Mouse (Mus musculus) embryonic facial prominence, embryonic 13.5 days (tissue): ENCODE data around the gene Rad23b. TPM values are rescaled to one million over a fixed set of nuclear protein-coding genes. Genes with fewer than 3 reads are reported as not detected.

Source experiments
- ATAC-seq: fragments of 200-750 bp; cut with Nextera tagmentation; 2 replicates; pipeline ENCODE4 v1.8.0; 2017; ENCODE audit warnings: low read depth; ENCODE audit not compliant: insufficient number of reproducible peaks, insufficient read depth, low FRiP score, low TSS enrichment
- H3K27ac ChIP-seq: fragments of 300-500 bp; sonication (generic); 2 replicates; pipeline ENCODE4 v1.5.1; 2015; ENCODE audit warnings: moderate library complexity, mild to moderate bottlenecking, inconsistent platforms
- H3K27me3 ChIP-seq: fragments of 300-500 bp; sonication (generic); 2 replicates; pipeline ENCODE4 v1.6.1; 2015; ENCODE audit warnings: mild to moderate bottlenecking, inconsistent platforms
- H3K36me3 ChIP-seq: fragments of 300-500 bp; sonication (generic); 2 replicates; pipeline ENCODE4 v1.6.1; 2015; ENCODE audit warnings: mild to moderate bottlenecking, inconsistent platforms
- H3K4me1 ChIP-seq: fragments of 300-500 bp; sonication (generic); 2 replicates; pipeline ENCODE4 v1.6.1; 2015; ENCODE audit warnings: inconsistent platforms
- H3K4me2 ChIP-seq: fragments of 300-500 bp; sonication (generic); 2 replicates; pipeline ENCODE4 v1.6.1; 2015; ENCODE audit warnings: moderate library complexity, mild to moderate bottlenecking, inconsistent platforms
- H3K4me3 ChIP-seq: fragments of 300-500 bp; sonication (generic); 2 replicates; pipeline ENCODE4 v1.5.1; 2015; ENCODE audit warnings: mild to moderate bottlenecking, inconsistent platforms
- H3K9ac ChIP-seq: fragments of 300-500 bp; sonication (generic); 2 replicates; pipeline ENCODE4 v1.6.1; 2015; ENCODE audit warnings: mild to moderate bottlenecking, inconsistent platforms
- H3K9me3 ChIP-seq: fragments of 300-500 bp; sonication (generic); 2 replicates; pipeline ENCODE4 v1.6.1; 2016; ENCODE audit warnings: inconsistent platforms
- WGBS: fragments of 180-500 bp; shearing (Covaris S2); methylation state at CpG from one replicate; pipeline ENCODE4 v1.1.7; 2015; ENCODE audit warnings: mixed read lengths; 5-methylcytosine and 5-hydroxymethylcytosine counted together
- polyA plus RNA-seq: library from polyadenylated mRNA; unstranded; fragments of >200 nt; fragmentation: Nextera tagmentation; extraction: Ambion mirVana; gene quantifications from 2 replicates; pipeline ENCODE4 v1.2.1, GENCODE M21; 2015

Rad23b gene
- polyA plus RNA-seq, 1 experiment from 2014 or later, result 86.4 TPM

DNA sequence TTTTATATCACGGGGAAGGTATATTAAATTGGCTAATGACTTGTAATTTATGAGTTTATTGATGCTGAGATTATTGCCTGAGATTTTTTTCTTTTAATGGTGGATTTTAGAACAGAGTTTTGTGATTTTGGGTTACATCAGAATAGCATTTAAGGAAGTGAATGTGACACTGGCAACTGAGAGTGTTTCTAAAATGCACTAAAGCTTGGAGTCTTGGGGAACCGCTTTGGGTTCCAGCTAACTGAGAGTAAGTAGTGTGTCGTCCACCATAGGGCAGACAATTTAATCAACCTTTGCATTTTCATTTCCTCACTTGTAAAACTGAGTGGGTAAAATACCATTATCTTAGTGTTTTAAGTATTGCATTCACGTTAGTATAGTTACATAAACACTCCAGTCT lies 14.0 kb downstream of the Rad23b start:
- no peak for ATAC-seq

DNA sequence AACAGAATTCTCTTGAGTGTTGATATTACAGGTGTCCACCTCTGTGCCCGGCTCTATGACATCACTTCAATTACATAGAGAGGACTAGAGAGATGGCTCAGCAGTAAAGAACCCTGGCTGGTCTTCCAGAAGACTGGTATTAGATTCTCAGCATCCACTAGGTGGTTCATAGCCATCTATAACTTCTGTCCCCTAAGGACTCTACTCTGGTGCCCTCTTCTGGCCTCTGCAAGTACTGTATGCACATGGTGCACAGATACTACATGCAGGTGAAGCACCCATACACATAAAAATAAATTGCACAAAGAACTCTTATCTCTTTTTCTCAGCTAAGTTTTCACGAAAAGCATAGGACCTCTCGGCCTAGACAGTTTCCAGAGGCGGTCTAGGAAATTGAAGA lies 14.5 kb downstream of the Rad23b start:
- Histone ChIP-seq H3K36me3 (peaks cover 15% of the 10 kb centered on the region), H3K27me3 (no peaks in the 10 kb centered on the region)
- ATAC-seq, result no peak

More for the DNA sequence above, 14.0 kb downstream of the Rad23b start:
- no peak overlapping the region for H3K27ac ChIP-seq
- no peaks in the 10 kb centered on the region for H3K4me1 ChIP-seq
- H3K4me3 ChIP-seq, result no peak overlapping the region
- peaks cover 14% of the 10 kb centered on the region for H3K36me3 ChIP-seq
- H3K9me3 ChIP-seq, result no peaks in the 10 kb centered on the region
- 94% methylated on average over 4 of the region's 4 CpGs for WGBS
- no peak overlapping the region for H3K4me2 ChIP-seq
- H3K27me3 ChIP-seq, result no peaks in the 10 kb centered on the region
- H3K9ac ChIP-seq, result no peak overlapping the region

DNA sequence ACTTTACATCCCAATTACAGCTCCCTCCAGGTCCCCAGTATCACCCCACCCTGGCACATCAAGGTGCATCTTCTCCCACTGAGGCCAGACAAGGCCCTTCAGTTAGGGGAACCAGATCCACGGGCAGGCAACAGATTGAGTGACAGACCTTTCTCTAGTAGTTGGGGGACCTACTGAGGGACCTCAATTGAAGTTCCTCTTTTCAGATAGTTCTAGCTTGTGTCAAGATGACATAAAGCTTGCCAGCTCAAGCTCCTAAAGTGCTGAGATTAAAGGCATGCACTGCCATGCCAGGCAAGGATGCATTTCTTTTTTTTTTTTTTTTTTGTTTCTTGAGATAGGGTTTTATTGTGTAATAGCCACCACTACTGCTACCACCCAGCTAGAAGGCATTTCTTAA lies 16.2 kb downstream of the Rad23b start:
- Histone ChIP-seq H3K36me3 (peaks cover 18% of the 10 kb centered on the region), H3K9me3 (no peaks in the 10 kb centered on the region), H3K9ac (no peak overlapping the region), H3K27me3 (no peaks in the 10 kb centered on the region), H3K4me1 (no peaks in the 10 kb centered on the region), H3K27ac (no peak overlapping the region), H3K4me2 (no peak overlapping the region), H3K4me3 (no peak overlapping the region)
- WGBS, result 76% methylated on average over 1 of the region's 1 CpGs
- no peak for ATAC-seq

More for the DNA sequence above, 14.5 kb downstream of the Rad23b start:
- 96% methylated on average over 4 of the region's 4 CpGs for WGBS
- H3K27ac ChIP-seq, result no peak overlapping the region
- H3K4me2 ChIP-seq, result no peak overlapping the region
- no peak overlapping the region for H3K9ac ChIP-seq
- H3K4me1 ChIP-seq, result no peaks in the 10 kb centered on the region
- H3K9me3 ChIP-seq, result no peaks in the 10 kb centered on the region
- H3K4me3 ChIP-seq, result no peak overlapping the region

DNA sequence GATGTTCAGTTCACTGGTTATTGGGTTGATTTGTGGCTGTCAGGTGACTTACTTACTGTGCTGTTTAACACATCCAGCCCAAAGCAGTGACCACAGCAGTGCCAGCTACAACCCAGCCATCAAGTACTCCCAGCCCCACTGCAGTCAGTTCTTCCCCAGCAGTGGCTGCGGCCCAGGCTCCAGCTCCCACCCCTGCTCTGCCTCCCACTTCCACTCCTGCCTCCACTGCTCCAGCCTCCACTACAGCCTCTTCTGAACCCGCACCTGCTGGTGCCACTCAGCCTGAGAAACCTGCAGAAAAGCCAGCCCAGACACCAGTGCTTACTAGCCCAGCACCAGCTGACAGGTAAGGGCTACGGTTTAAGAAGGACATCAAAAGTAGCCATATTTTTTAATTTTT lies 20.3 kb downstream of the Rad23b start:
- Histone ChIP-seq H3K9ac (no peak overlapping the region), H3K27me3 (no peaks in the 10 kb centered on the region), H3K4me2 (no peak overlapping the region), H3K36me3 (peaks cover 42% of the 10 kb centered on the region), H3K27ac (no peak overlapping the region), H3K4me1 (no peaks in the 10 kb centered on the region), H3K9me3 (no peaks in the 10 kb centered on the region), H3K4me3 (no peak overlapping the region)
- ATAC-seq, result no peak
- 91% methylated on average over 3 of the region's 3 CpGs for WGBS

DNA sequence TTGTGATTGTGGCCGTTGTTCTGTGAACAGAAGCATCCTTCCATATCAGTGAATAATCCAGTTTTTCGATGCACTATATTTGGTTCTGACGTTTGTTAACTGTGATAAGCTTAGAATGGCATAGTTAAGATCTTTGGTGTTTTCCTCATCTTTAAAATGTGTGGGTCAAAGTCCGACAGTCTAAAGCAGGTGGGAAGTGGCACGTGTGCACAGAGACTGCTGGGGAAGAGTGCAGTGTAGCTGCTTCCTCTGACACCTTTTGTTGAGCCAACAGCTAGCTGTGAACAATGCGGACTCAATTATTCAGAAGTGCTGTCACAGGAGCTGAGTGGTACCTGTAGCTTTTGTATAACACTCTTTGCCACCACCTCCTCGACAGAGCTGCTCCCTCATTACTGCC lies 21.5 kb downstream of the Rad23b start:
- Histone ChIP-seq H3K4me3 (no peak overlapping the region), H3K27me3 (no peaks in the 10 kb centered on the region), H3K9me3 (no peaks in the 10 kb centered on the region), H3K36me3 (peaks cover 44% of the 10 kb centered on the region), H3K27ac (no peak overlapping the region), H3K9ac (no peak overlapping the region), H3K4me2 (no peak overlapping the region), H3K4me1 (no peaks in the 10 kb centered on the region)
- 87% methylated on average over 7 of the region's 7 CpGs for WGBS
- no peak for ATAC-seq

DNA sequence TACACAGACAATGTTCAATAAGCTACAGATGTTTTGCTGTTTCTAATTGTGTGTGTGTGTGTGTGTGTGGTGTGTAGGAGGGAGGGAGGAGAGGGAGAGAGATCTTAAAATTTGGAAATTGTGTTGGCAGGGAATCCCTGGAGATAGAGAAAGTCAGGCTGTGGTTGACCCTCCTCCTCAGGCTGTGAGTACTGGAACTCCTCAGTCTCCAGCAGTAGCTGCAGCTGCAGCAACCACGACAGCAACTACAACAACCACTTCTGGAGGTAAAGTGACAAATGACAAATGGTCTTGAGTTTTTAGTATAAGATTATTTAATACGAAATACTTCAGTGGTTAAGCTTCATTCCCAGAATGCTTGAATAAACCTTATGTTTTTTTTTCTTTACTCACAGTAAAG lies 32.5 kb downstream of the Rad23b start:
- Histone ChIP-seq H3K36me3 (peaks cover 82% of the 10 kb centered on the region), H3K4me3 (no peak overlapping the region), H3K9ac (no peak overlapping the region), H3K27ac (no peak overlapping the region), H3K27me3 (no peaks in the 10 kb centered on the region), H3K9me3 (no peaks in the 10 kb centered on the region), H3K4me1 (no peaks in the 10 kb centered on the region), H3K4me2 (no peak overlapping the region)
- ATAC-seq, result no peak
- WGBS, result 68% methylated on average over 2 of the region's 2 CpGs

DNA sequence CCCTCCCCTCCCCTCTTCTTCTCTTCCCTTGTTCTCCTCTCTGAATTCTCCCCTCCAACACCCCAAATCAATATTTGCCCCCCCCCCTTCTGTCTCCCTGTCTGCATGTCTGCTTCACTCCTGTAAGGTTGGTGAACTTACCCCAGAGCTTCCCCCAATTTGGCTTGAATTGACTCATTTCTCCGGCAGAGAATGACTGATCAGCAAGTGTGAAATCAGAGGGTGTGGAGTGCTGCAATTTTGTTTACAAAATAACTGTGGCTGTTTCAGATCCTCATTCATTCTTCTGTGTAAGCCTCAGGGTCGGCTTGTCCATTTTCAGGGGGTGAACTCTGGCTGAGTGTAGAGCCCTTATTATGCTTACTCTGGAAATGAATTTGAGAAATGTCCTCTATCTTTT lies 36.9 kb downstream of the Rad23b start:
- Histone ChIP-seq H3K27me3 (no peaks in the 10 kb centered on the region), H3K36me3 (peaks cover 63% of the 10 kb centered on the region)

DNA sequence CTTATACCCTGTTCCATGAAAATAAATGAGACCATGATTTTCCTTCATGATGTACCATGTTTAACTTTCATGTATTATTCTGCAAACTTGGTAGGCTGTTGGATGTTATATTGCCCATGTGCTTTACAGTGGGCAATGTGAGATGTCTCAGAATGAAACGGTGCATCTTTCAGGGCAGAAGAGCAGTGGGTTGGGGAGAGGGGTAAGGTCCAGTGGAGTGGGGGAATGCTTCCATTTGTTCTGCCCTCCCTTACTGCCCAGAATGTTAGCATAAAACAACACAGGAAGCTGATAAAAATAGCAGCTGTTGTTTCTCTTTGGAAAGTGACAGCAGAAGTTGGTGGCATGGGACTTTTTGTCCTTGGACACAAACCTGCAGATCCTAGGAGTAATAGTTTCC lies 41.6 kb downstream of the Rad23b start:
- 83% methylated on average over 1 of the region's 1 CpGs for WGBS

More for the DNA sequence above, 36.9 kb downstream of the Rad23b start:
- no peak overlapping the region for H3K9ac ChIP-seq
- no peaks in the 10 kb centered on the region for H3K9me3 ChIP-seq
- no peak overlapping the region for H3K27ac ChIP-seq
- WGBS, result 84% methylated on average over 2 of the region's 2 CpGs
- H3K4me3 ChIP-seq, result no peak overlapping the region
- ATAC-seq, result no peak
- H3K4me2 ChIP-seq, result no peak overlapping the region
- no peaks in the 10 kb centered on the region for H3K4me1 ChIP-seq

DNA sequence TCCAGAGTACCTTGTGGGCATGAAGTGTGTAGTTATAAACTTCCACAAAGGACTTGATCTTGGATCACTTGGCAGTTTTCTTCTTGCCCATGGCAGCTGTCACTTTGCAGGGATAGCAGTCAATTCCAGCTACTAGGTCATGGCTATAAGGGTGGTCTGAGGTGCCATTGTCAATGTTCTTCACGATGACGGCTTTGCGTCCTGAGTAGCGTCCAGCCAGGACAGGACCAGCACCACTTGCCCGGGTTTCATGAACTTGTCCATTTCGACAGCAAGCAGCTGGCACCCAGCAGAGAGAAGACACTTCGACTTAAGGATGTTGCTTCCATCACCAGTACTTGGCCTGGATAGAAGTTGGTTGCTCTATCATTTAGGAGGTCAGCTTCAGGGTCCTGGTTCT lies 42.6 kb downstream of the Rad23b start:
- peaks cover 20% of the 10 kb centered on the region for H3K36me3 ChIP-seq
- no peak overlapping the region for H3K27ac ChIP-seq
- H3K9ac ChIP-seq, result no peak overlapping the region
- no peaks in the 10 kb centered on the region for H3K4me1 ChIP-seq
- no peak for ATAC-seq
- no peak overlapping the region for H3K4me2 ChIP-seq
- no peaks in the 10 kb centered on the region for H3K9me3 ChIP-seq
- no peak overlapping the region for H3K4me3 ChIP-seq
- H3K27me3 ChIP-seq, result no peaks in the 10 kb centered on the region
- WGBS, result 93% methylated on average over 7 of the region's 7 CpGs

More for the DNA sequence above, 41.6 kb downstream of the Rad23b start:
- Histone ChIP-seq H3K4me3 (no peak overlapping the region), H3K4me2 (no peak overlapping the region), H3K27ac (no peak overlapping the region), H3K36me3 (peaks cover 28% of the 10 kb centered on the region), H3K4me1 (no peaks in the 10 kb centered on the region), H3K27me3 (no peaks in the 10 kb centered on the region), H3K9ac (no peak overlapping the region), H3K9me3 (no peaks in the 10 kb centered on the region)
- no peak for ATAC-seq

DNA sequence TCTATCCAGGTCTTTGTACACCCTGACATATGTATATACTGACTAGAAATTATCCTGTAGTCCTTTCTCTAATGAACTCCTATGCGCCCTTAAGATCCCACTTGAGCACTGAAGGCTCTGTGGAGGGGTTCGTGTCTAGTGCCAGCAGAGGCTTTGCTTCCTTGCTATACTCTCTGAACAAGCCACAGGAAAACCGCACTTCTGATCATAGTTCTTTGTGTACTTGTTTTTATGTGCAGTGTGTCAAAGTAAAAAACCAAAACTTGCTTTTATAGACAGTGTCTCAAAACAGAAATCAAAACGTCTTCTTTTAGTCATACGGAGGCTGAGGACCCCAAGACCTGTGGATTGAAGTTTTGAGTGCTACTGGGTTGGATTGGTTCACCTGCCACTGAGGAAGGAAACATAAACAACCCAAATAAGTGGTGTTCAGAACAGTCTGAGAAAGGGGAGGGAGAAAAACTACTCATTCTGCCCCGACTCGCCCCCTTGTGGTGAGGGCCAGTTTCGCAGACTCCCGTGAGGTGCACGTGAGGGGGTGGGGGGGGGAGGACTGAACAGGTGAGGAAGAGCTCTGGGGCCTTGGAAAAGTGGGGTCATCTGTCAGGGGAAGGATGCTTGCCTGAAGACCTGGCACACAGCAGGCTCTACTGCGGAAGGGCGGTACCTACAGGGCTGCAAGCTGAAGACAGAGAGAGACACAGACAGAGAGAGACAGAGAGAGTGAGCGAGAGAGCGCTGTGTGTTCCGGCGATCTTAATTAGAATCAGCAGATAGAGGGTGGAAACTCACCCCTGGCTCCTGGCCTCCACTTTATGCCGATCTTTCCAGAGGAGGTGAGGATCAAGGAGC lies 48.3 kb downstream of the Rad23b start:
- Histone ChIP-seq H3K9ac (peak overlapping the region; percentile 36; the same call in 1 of the 2 replicates), H3K9me3 (0 out of 2 replicates have a peak, but pooled peaks cover 4% of the 10 kb centered on the region), H3K27me3 (no peaks in the 10 kb centered on the region), H3K4me1 (no peaks in the 10 kb centered on the region), H3K4me3 (no peak overlapping the region), H3K27ac (no peak overlapping the region), H3K4me2 (peak overlapping the region; percentile 24; the same call in 1 of the 2 replicates), H3K36me3 (no peaks in the 10 kb centered on the region)
- 37% methylated on average over 17 of the region's 17 CpGs for WGBS
- no peak for ATAC-seq

DNA sequence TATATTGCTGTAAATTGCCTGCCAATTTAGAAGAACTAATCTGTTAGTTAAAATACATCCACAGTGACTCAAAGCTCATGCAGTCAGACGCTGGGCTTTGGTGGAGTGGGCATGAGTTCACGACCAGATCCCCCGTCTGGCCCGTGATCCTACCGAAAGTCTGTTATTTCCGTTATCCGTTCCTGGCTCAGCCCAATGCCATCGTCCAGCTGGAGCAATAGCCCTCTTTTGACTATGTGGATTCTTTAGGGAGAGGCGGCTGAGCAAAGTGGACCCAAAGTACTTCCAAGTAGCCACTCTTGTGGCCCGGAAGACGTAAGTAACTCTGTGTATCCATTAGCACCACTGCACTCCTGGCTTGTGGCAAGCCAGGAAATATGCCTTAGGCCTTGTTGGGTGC lies 49.1 kb downstream of the Rad23b start:
- Histone ChIP-seq H3K9ac (no peak overlapping the region), H3K4me2 (no peak overlapping the region), H3K4me3 (no peak overlapping the region), H3K27ac (no peak overlapping the region), H3K36me3 (no peaks in the 10 kb centered on the region), H3K9me3 (0 out of 2 replicates have a peak, but pooled peaks cover 4% of the 10 kb centered on the region), H3K27me3 (no peaks in the 10 kb centered on the region), H3K4me1 (no peaks in the 10 kb centered on the region)
- 87% methylated on average over 11 of the region's 11 CpGs for WGBS
- no peak for ATAC-seq

DNA sequence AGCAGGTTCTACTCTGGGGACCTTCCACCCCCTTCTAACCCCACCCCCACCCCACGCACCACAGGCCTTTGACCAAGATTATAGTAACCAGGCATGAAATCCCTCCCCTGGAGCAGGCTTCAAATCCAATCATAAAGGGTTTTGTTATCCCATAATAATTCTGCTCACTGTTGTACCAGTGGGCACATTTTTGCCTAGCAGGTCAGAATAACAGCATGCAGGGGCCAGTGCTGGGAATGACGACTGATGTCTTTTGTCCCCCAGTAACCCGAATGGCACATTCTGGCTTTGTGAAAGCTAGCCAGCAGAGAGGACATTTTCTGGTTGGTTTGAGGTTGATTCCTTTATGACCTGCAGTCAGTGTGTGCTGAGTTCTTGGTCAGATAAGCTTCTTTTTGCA lies 55.5 kb downstream of the Rad23b start:
- Histone ChIP-seq H3K36me3 (no peaks in the 10 kb centered on the region), H3K27ac (no peak overlapping the region), H3K4me2 (no peak overlapping the region), H3K9me3 (0 out of 2 replicates have a peak, but pooled peaks cover 4% of the 10 kb centered on the region), H3K9ac (no peak overlapping the region), H3K27me3 (no peaks in the 10 kb centered on the region), H3K4me1 (no peaks in the 10 kb centered on the region), H3K4me3 (no peak overlapping the region)
- no peak for ATAC-seq
- 55% methylated on average over 3 of the region's 3 CpGs for WGBS
